Mouse (Mus musculus) ovary, adult 18-20 months (tissue): Measurements from ENCODE around the gene Krtap5-1.
"Not testable (repeated sequence)": the region's sequence is repeated elsewhere in the genome, so short reads cannot be mapped to it uniquely, and the experiment has no call there.

Source experiments
- DNase-seq: peaks from one replicate; pipeline ENCODE4 v3.0.0; 2022; ENCODE audit warnings: low spot score, mixed read lengths

Gene Krtap5-1

DNA sequence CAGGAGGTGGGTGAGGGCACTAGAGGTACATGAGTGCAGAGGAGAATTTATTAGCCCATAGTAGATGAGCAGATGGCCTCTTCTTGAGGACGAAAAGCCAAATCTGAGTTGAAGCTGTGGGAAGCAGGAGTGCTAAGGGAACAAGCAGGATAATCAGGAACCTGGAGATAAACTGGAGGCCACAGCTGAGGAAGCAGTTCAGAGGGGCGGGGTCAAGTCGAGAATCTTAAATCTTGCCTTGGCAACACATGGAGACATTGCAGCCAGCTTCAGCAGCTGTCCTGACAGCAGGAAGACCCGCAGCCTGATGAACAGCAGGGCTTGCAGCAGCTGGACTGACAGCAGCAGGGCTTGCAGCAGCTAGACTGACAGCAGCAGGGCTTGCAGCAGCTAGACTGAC is 810 bp downstream of the Krtap5-1 start:
- DNase-seq: peak; percentile 21

DNA sequence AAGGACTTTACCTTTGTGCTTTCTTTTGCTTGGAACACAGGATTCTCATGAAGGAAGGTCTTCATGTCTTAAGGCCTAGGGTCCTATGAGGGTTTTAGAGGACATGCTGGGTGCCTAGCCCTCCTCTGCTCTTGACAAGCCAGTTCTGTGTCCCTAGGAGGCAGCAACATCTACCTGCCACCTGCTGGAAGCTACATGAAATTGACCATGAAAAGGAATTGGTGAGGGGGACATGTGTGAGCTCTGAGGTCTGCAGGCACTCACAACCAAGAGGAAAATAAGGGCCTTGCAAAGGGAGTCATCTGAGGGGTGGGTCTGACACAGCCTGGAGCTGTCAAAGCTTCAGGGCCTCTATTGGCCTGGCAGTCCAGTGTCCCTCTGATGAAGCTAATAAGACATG is 1.5 kb downstream of the Krtap5-1 start:
- no peak for DNase-seq

DNA sequence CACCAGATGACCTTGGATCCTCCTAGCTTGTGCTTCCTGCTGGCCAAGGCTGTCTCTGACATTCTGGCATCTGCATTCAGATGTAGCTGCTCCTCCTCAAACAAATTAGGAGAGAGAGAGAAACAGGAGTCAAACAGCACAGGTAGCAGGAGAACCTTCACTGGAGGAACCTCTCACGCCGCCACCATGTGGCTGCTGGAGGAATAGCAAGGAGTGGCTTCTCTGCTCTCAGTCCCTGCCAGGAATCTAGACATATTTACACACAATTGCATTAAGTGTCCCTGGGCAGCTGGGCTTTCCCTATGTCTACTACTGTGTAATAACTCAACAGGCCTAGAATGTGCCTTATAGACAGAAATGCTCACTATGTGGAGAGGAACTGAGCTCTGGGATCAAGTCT is 3.1 kb downstream of the Krtap5-1 start:
- not testable (repeated sequence) for DNase-seq

DNA sequence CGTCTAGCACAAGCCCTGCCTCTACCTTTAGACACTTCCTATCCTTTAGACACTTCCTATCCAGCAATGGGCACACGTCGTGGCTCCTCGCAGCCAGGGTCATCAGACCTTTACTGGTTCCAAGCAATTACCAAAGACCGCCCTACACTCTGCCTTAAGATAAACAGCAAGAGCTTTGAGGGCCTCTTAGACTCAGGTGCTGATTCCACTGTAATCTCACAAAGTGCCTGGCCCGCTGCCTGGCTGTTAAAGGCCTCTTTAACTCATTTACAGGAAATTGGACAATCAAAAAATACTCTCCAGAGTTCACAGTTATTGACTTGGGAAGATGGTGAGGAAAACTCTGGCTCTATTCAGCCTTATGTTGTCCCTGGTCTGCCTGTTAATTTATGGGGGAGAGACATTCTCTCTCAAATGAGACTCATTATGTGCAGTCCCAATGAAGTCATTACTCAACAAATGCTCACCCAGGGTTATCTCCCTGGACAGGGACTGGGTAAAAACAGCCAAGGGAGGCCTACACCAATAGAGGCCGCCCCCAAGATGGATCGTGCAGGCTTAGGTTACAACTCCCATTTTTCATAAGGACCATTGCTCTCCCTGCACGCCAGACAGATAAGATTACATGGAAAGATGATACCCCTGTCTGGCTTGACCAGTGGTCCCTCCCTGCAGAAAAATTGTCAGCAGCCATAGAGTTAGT is 10.9 kb downstream of the Krtap5-1 start:
- not testable (repeated sequence) for DNase-seq

DNA sequence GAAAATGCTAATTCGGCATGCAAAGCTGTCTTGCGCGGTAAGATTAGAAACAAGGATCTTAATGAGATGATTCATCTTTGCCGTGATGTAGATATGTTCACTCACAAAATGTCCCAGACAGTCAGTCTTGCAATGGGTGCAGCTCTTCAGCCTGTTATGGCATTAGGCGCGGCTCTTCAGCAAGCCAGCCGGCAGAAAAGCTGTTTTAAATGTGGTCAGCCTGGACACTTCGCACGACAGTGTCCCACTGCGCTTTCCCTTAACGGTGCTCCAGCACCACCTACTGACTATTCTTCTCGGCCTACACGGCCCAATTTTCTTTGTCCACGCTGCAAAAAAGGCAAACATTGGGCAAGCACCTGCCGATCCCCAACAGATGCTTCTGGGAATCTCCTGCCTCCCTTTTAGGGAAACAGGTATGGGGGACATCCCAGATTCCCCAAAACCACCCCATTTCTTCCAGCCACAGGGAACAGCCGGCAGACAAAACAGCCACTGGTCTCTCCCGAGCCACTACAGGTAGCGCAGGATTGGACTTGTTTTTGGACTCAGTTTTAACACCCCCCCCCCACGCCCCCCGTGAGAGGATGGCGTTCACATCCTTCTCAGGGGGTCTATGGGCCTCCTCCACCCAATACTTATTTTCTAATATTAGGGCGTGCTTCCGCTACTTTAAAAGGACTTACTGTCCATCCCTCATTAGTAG is 11.6 kb downstream of the Krtap5-1 start:
- DNase-seq: peak; percentile 21

DNA sequence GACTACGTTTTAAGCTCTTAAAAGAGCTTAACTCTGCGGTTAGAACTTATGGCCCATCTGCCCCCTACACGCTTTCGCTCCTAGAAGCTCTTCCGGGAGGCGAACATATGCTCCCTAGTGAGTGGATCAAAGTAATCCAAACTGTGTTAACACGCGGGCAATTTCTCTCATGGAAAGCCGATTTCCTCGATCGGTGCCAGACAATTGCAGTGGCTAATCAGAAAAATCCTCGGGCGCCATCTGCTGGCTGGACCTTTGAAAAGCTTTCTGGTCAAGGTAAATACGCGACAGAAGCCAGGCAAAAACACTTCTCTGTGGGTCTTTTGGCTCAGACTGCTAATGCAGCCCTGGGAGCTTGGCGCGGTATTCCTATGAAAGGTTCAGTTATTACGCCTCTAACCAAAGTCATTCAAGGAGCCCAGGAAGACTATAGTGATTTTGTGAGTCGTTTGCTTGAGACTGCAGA is 12.3 kb downstream of the Krtap5-1 start:
- DNase-seq: peak; percentile 81

DNA sequence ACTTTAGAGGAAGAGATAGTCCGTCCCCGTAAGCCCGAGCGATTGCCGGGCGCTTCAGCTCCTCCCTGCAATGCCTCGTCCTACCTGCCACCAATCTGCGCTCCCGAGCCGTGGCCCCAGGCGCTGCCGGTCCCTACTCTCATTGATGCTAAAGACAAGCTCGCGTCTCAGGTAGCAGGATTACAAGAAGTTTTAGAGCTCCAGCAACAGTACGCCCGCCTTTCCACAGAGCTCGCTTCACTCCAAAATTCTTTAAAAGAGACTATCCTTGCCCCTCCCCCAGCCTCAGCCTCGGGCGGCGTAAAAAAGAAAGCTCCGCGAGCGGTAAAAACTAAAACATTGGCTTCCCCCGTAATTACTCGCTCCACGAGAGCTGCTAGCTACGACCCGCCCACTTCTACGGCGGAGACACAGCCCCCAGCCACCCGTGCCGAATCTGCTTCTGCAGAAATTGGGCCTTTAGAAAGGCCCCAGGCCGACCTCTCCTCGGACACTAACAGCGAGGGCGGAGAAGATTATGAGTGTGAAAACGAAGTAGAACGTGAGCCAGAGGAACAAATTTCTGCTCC is 12.8 kb downstream of the Krtap5-1 start:
- peak; percentile 51 for DNase-seq

DNA sequence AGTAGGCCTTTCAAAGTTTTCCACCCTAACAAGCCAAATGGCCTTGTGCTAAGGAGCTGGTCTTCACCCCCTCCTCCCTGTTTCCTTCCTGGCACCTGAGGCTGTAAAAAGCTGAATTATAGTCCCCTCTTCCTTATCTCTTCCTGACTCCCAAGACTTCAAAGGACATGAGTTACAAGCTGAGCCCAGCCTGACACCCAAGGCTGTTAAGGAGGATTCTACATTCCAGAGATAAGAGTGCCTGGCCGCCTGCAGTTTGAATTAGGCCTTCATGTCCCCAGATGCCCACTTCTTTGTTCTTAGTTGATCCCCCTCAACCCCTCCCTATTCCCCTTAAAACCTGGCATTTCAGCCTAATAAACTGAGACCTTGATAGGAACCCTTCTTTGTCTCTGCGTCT is 14.1 kb downstream of the Krtap5-1 start:
- peak; percentile 60 for DNase-seq

DNA sequence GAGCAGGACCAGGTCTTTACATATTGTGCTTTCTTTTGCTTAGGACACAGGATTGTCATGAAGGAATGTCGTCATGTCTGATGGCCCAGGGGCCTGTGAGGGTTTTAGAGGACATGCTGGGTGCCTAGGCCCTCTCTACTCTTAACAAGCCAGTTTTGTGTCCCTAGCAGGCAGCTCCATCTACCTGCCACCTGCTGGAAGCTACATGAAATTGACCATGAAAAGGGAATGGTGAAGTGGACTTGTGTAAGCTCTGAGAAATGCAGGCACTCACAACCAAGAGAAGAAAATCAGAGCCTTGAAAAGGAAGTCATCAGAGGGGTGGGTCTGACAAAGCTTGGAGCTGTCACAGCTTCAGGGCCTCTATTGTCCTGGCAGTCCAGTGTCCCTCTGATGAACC is 17.6 kb downstream of the Krtap5-1 start:
- DNase-seq: not testable (repeated sequence)

DNA sequence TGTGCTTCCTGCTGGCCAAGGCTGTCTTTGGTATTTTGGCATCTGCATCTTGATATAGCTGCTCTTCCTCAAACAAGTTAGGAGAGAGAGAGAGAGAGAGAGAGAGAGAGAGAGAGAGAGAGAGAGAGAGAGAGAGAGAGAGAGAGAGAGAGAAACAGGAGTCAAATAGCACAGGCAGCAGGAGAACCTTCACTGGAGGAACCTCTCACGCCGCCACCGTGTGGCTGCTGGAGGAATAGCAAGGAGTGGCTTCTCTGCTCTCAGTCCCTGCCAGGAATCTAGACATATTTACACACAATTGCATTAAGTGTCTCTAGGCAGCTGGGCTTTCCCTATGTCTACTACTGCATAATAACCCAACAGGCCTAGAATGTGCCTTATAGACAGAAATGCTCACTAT is 18.7 kb downstream of the Krtap5-1 start:
- DNase-seq: peak; percentile 39

DNA sequence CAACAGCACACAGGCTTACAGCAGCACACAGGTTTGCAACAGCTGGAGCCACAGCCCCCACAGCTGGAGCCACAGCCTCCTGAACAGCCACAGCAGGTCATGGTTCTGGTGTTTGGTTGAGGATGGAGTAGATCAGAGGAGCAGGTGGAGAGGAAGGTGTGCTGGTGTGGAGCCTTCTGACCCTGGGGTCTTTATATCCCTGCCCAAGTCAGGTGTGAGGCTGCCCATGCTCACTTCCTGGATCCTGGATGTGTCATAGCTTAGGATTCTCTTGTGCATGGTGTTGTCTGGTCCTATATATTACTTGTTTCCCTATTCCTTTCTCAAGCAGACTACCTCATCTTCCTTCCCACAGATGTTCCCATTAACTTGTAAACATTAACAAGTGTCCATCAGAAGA is 22.7 kb downstream of the Krtap5-1 start, which contains the start of gene Gm4559:
Gm4559 (minus strand) TSS at position 101 of the 400 bp plus-strand sequence.
- not testable (repeated sequence) for DNase-seq

DNA sequence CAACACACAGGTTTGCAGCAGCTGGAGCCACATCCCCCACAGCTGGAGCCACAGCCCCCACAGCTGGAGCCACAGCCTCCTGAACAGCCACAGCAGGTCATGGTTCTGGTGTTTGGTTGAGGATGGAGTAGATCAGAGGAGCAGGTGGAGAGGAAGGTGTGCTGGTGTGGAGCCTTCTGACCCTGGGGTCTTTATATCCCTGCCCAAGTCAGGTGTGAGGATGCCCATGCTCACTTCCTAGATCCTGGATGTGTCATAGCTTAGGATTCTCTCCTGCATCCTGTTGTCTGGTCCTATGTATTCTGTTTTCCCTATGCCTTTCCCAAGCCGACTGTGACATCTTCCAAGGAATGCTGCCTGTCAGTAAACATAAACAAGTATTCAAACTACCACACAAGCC is 38.7 kb downstream of the Krtap5-1 start, which contains the start of gene Gm2431:
Gm2431 (minus strand) TSS at position 101 of the 400 bp plus-strand sequence.
- DNase-seq: not testable (repeated sequence)

DNA sequence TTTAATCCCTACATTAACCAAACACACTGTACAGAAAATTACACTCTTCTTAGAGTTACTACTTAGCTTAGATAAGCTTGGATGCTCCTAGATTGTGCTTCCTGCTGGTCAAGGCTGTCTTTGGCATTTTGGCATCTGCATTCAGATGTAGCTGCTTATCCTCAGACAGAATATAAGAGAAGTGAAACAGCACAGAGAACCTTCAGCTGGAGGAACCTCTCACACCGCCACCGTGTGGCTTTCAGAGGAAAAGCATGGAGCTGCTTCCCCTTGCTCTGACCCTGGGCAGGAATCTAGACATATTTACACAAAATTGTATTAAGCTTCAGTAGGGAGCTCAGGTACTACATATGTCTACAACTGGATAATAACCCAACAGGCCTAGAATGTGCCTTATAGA is 41.4 kb downstream of the Krtap5-1 start:
- DNase-seq: no peak

DNA sequence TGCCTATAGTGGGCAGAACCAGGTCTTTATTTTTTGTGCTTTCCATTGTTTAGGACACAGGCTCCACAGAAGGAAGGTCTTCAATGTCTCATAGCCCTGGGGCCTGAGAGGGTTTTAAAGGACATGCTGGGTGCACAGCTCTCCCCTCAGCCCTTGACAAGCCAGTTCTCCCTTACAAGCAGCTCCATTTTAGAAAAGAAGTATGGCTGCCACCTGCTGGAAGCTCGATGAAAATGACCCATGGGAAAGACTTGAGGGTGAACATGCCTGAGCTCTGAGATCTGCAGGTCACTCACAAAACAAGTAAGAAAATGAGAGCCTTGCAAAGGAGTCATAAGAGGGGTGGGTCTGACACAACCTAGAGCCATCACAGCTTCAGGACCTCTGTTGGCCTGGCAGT is 47.1 kb downstream of the Krtap5-1 start:
- no peak for DNase-seq
